Comparison of ENCODE assay signal across 9 mouse cellular contexts in the genomic region with DNA sequence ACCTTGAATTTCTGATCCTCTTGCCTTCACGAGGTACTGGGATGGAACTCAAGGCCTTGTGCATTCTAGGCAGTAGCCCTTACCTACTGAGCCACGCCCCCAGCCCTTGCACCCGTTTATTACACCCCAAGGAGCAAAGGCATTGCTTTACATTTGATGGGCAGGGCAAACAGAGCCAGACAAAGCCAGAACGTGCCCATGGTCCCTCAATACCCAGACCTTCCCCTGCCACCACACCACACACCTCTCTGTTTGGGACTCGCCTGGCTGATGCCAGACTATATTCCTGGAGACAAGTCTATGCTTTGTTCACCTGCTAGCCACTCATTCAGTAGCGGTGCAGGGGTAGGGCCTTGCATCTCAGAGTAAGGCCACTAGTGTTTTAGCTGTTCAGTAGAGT. TPM values are rescaled to one million over a fixed set of nuclear protein-coding genes. Genes with fewer than 3 reads are reported as not detected.
DNase-seq lines count a peak whose midpoint lies in the region; ATAC-seq and TF ChIP-seq lines count a peak whose summit lies in the region.
"Had no signal": no experiment of that assay in that cellular context is flagged by ENCODE, and none has a peak within 500 bp of the region (broad histone marks: within the 10 kb centered on the region; RNA-seq: fewer than 3 reads in every experiment).

No protein-coding gene starts in this region.

- no peaks in the 10 kb centered on the region for H3K9me3 ChIP-seq in liver, embryonic 11.5 days (ENCODE audit: control insufficient read depth, low read length)
- no peaks in the 10 kb centered on the region for H3K9me3 ChIP-seq in liver, postnatal 0 days (ENCODE audit: low read length)
- H3K9me3 ChIP-seq in forebrain, embryonic 15.5 days, result no peaks in the 10 kb centered on the region
- no peaks in the 10 kb centered on the region for H3K9me3 ChIP-seq in limb, embryonic 12.5 days

- no peak for DNase-seq in liver, embryonic 11.5 days (ENCODE audit: low spot score)
- no peak for DNase-seq in liver, postnatal 0 days
- DNase-seq in right cerebral cortex, postnatal 14 days, result no peak
- DNase-seq in ovary, adult 18-20 months (ENCODE audit: low spot score), result no peak
- DNase-seq: spleen, adult 18-20 months had no signal

- H3K4me1 ChIP-seq in liver, embryonic 11.5 days (replicated peaks; ENCODE audit: control insufficient read depth, insufficient read depth, low read length), result peaks cover 21% of the 10 kb centered on the region
- H3K4me1 ChIP-seq in liver, postnatal 0 days (ENCODE audit: insufficient read depth), result peaks cover 23% of the 10 kb centered on the region
- H3K4me1 ChIP-seq in forebrain, embryonic 15.5 days, result peaks cover 21% of the 10 kb centered on the region
- peaks cover 21% of the 10 kb centered on the region for H3K4me1 ChIP-seq in limb, embryonic 12.5 days (replicated peaks)
- peaks cover 26% of the 10 kb centered on the region for H3K4me1 ChIP-seq in olfactory bulb, adult 2 months (ENCODE audit: control insufficient read depth, insufficient read depth, low read length)

- no peaks in the 10 kb centered on the region for H3K27me3 ChIP-seq in liver, embryonic 11.5 days (replicated peaks; ENCODE audit: control insufficient read depth, insufficient read depth, low read length)
- peaks cover 7% of the 10 kb centered on the region; the same call in 1 of the 2 replicates for H3K27me3 ChIP-seq in liver, postnatal 0 days (ENCODE audit: insufficient read depth, low read length)
- peaks cover 4% of the 10 kb centered on the region; the same call in 1 of the 2 replicates for H3K27me3 ChIP-seq in forebrain, embryonic 15.5 days
- peaks cover 22% of the 10 kb centered on the region for H3K27me3 ChIP-seq in limb, embryonic 12.5 days

- ATAC-seq in liver, embryonic 11.5 days (replicated peaks; ENCODE audit: low FRiP score), result no peak
- no peak for ATAC-seq in liver, postnatal 0 days
- ATAC-seq in forebrain, embryonic 15.5 days (replicated peaks), result no peak
- no peak for ATAC-seq in limb, embryonic 12.5 days (ENCODE audit: insufficient number of reproducible peaks, insufficient read depth, low FRiP score, low TSS enrichment, low read depth)

- H3K27ac ChIP-seq in liver, embryonic 11.5 days (ENCODE audit: low read depth, low read length), result no peak overlapping the region
- no peak overlapping the region for H3K27ac ChIP-seq in liver, postnatal 0 days (ENCODE audit: low read depth)
- no peak overlapping the region for H3K27ac ChIP-seq in forebrain, embryonic 15.5 days (replicated peaks)
- H3K27ac ChIP-seq in limb, embryonic 12.5 days, result no peak overlapping the region
- H3K27ac ChIP-seq in olfactory bulb, adult 2 months (ENCODE audit: insufficient read depth, low read depth, low read length), result peak overlapping the region; percentile 12; the same call in 1 of the 2 replicates
- H3K27ac ChIP-seq: macrophage had no signal

- no peaks in the 10 kb centered on the region for H3K36me3 ChIP-seq in liver, embryonic 11.5 days (ENCODE audit: control insufficient read depth, insufficient read depth, low read length)
- no peaks in the 10 kb centered on the region for H3K36me3 ChIP-seq in liver, postnatal 0 days (replicated peaks; ENCODE audit: insufficient read depth, low read length)
- H3K36me3 ChIP-seq in forebrain, embryonic 15.5 days, result no peaks in the 10 kb centered on the region
- no peaks in the 10 kb centered on the region for H3K36me3 ChIP-seq in limb, embryonic 12.5 days

- peak overlapping the region; percentile 95 for H3K4me2 ChIP-seq in liver, embryonic 11.5 days
- no peak overlapping the region for H3K4me2 ChIP-seq in liver, postnatal 0 days (ENCODE audit: low read depth, low read length)
- peak overlapping the region; percentile 79 for H3K4me2 ChIP-seq in forebrain, embryonic 15.5 days (replicated peaks)
- peak overlapping the region; percentile 89 for H3K4me2 ChIP-seq in limb, embryonic 12.5 days

- TF ChIP-seq CTCF in liver, postnatal 0 days (IDR thresholded peaks at IDR 0.05; ENCODE audit: low read depth), result no peak
- TF ChIP-seq CTCF in olfactory bulb, adult 2 months (IDR thresholded peaks at IDR 0.05; ENCODE audit: insufficient read depth, low read depth, low read length), result no peak

- peak overlapping the region; percentile 61 for H3K4me3 ChIP-seq in liver, embryonic 11.5 days (ENCODE audit: low read depth, low read length)
- H3K4me3 ChIP-seq in liver, postnatal 0 days (ENCODE audit: low read depth, low read length), result no peak overlapping the region
- no peak overlapping the region for H3K4me3 ChIP-seq in forebrain, embryonic 15.5 days
- peak overlapping the region; percentile 45 for H3K4me3 ChIP-seq in limb, embryonic 12.5 days (replicated peaks)
- no peak overlapping the region for H3K4me3 ChIP-seq in olfactory bulb, adult 2 months (ENCODE audit: insufficient read depth, low read depth, low read length)

- no peak for TF ChIP-seq EP300 in liver, postnatal 0 days (IDR thresholded peaks at IDR 0.05; ENCODE audit: low read depth)

- TF ChIP-seq POLR2A in olfactory bulb, adult 2 months (IDR thresholded peaks at IDR 0.05; ENCODE audit: insufficient read depth, low read depth, low read length), result no peak

- H3K9ac ChIP-seq in liver, embryonic 11.5 days (ENCODE audit: low read depth, low read length), result no peak overlapping the region
- H3K9ac ChIP-seq in liver, postnatal 0 days (replicated peaks), result no peak overlapping the region
- 0 out of 2 replicates have a peak overlapping the region, but pooled peaks have one; percentile 60 for H3K9ac ChIP-seq in forebrain, embryonic 15.5 days (replicated peaks)
- H3K9ac ChIP-seq in limb, embryonic 12.5 days (replicated peaks), result no peak overlapping the region

- 46% methylated on average over 6 of the region's 6 CpGs for WGBS in liver, embryonic 11.5 days
- 49% methylated on average over 6 of the region's 6 CpGs for WGBS in liver, postnatal 0 days (ENCODE audit: insufficient replicate concordance)
- 50% methylated on average over 6 of the region's 6 CpGs for WGBS in forebrain, embryonic 15.5 days
- 42% methylated on average over 6 of the region's 6 CpGs for WGBS in limb, embryonic 12.5 days
- WGBS in olfactory bulb, adult 2 months, result 62% methylated on average over 6 of the region's 6 CpGs

RNA-seq across cellular contexts. Expression of a gene that starts 17.8 kb away (rescaled TPM):
- 5.7 and 6.1 TPM in 2 replicates for polyA plus RNA-seq in liver, embryonic 11.5 days (2014; fragmentation: Nextera tagmentation; extraction: Ambion mirVana)
- polyA plus RNA-seq in liver, postnatal 0 days (2015; fragmentation: Nextera tagmentation; extraction: Ambion mirVana), result 0.63 TPM in 2 replicates
- 0.92 and 1.0 TPM in 2 replicates for polyA plus RNA-seq in forebrain, embryonic 15.5 days (2015; fragmentation: Nextera tagmentation; extraction: Ambion mirVana)
- polyA plus RNA-seq in limb, embryonic 12.5 days (2016; fragmentation: Nextera tagmentation; extraction: Ambion mirVana), result 1.3 and 2.6 TPM in 2 replicates
- polyA plus RNA-seq in olfactory bulb, adult 2 months (2012; ENCODE audit: insufficient read depth, insufficient read length, low replicate concordance, missing spikeins), result not detected in 2 replicates

RNA-seq across cellular contexts. Expression of a gene that starts 30.8 kb away (rescaled TPM):
- polyA plus RNA-seq in liver, embryonic 11.5 days (2014; fragmentation: Nextera tagmentation; extraction: Ambion mirVana), result 81.4 and 85.9 TPM in 2 replicates
- polyA plus RNA-seq in liver, postnatal 0 days (2015; fragmentation: Nextera tagmentation; extraction: Ambion mirVana), result 13.9 and 15.9 TPM in 2 replicates
- polyA plus RNA-seq in forebrain, embryonic 15.5 days (2015; fragmentation: Nextera tagmentation; extraction: Ambion mirVana), result 27.6 and 28.2 TPM in 2 replicates
- polyA plus RNA-seq in limb, embryonic 12.5 days (2016; fragmentation: Nextera tagmentation; extraction: Ambion mirVana), result 33.7 and 39.9 TPM in 2 replicates
- 328 TPM in 1 of 2 replicates, not detected in the other for polyA plus RNA-seq in olfactory bulb, adult 2 months (2012; ENCODE audit: insufficient read depth, insufficient read length, low replicate concordance, missing spikeins)

Comparison
In these comparisons a context has a peak if more than half of its experiments do, and no peak if none do; other contexts are left out.
1. H3K4me3 ChIP-seq: peak in liver, embryonic 11.5 days (single experiment) and limb, embryonic 12.5 days (single experiment); none in liver, postnatal 0 days (single experiment), forebrain, embryonic 15.5 days (single experiment) and olfactory bulb, adult 2 months (single experiment).